Mouse (Mus musculus): ENCODE data around the gene Lyst.
A peak's percentile ranks its signal among the peaks of the same experiment; 100 is the strongest.
"Not testable (repeated sequence)": the region's sequence is repeated elsewhere in the genome, so short reads cannot be mapped to it uniquely, and the experiment has no call there.

The Lyst gene

DNA sequence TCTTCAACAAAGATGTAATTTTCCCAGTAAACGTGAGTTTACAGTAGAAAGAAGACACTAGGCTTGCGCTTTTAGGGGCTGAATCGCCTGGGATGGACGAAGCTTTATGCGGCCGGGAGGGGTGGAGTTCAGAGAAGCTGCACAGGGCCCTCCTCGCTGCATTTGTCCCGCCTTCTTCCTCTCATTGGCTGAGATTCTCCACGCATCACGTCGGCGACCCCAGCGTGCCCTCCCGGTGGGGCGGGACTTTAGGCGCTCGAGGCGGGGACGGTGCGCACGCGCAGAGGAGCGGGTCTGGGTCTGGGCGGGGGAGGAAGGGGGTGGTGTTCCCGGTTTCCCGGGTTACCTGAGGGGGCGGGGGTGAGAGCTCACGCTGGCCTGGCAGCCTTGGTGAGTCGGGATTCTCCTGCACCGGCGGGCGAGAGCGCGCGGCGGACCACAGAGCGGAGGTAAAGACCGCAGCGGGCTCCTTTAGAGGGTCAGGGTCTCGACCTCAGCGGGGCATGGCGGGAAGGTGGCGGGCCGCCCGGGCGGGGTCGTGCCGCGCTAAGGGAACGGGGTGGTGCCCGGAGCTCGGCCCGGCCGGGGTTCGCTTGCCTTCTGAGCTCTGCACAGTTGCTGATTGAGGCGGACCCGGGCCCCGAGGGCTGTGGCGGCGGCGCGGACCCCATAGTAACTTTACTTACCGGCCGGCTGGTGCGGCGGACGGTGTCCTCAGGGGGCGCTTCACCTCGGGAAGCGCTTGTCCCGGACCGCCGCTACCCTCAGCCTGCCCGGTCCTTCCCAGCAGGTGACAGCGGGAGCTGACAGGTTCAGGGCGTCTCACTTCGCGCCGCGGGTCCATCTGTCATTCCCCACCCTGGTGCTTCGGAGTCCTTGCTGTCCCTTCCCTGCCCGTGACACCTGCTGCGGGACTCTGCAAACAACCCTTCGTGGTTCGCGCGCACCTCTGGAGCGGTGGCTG is at the start of gene Lyst:
Lyst (plus strand) TSS at position 350 of the 964 bp plus-strand sequence.
- DNase-seq (ENCODE audit: low spot score in 2 of 2), result peak; percentile 96 to 98

DNA sequence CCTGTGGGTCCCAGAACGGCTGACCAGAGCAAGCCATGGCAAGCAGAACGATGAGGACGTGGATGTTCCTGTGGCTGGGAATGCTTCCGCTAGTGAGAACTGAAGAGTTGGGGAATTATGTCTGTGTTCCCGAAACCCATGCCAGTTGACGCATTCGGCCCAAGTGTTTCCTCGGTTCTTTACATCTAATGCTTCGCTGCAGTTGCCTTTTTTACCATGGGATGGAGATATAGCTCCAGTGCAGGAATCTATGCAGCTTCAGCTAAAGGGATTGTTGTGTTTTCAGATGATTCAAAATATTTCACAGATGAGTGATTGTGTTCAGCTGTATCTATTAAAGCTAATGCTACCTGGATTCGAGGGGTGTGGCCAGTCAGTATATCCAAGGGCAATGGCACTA is 47.1 kb upstream of the Lyst start:
- not testable (repeated sequence) for DNase-seq (ENCODE audit: low spot score in 2 of 2)

DNA sequence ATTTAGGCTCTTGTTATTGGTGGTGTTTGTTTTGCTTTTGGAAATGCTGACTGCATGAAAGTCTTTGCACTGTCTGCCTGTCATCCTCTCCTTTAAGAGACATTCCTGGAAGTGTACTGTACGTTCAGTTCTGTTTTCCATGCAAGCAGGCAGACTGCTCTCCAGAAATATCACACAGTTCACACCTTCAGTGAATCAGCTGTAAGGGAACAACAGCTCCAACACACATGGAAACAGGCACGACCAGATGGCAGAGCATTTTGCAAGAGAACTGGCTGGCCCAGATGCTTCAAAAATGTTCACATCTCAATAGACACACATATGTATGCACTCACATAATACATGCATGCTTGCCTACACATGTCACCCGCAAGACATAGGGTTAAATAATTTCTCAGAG is 43.4 kb upstream of the Lyst start:
- peak; percentile 58 to 72 for DNase-seq (ENCODE audit: low spot score in 2 of 2)

DNA sequence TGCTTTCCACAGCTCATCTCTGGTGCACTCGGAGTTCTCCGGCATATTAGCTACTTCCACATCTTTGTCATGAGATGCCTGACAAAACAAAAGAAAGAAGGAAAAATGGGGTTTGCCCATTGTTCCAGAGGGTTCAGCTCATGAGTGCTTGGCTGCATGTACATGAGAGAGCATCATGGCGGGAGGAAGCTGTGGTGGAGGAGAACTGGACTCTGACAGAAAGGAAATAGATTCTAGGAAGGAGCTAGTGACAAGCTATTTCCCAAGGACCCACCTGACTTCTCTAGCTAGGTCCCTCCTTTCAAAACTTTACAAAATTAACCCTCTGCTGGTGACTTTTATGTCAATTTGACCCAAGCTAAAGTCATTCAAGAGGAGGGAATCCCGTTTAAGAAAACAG is 42.3 kb upstream of the Lyst start:
- no peak for DNase-seq (ENCODE audit: low spot score in 2 of 2)

DNA sequence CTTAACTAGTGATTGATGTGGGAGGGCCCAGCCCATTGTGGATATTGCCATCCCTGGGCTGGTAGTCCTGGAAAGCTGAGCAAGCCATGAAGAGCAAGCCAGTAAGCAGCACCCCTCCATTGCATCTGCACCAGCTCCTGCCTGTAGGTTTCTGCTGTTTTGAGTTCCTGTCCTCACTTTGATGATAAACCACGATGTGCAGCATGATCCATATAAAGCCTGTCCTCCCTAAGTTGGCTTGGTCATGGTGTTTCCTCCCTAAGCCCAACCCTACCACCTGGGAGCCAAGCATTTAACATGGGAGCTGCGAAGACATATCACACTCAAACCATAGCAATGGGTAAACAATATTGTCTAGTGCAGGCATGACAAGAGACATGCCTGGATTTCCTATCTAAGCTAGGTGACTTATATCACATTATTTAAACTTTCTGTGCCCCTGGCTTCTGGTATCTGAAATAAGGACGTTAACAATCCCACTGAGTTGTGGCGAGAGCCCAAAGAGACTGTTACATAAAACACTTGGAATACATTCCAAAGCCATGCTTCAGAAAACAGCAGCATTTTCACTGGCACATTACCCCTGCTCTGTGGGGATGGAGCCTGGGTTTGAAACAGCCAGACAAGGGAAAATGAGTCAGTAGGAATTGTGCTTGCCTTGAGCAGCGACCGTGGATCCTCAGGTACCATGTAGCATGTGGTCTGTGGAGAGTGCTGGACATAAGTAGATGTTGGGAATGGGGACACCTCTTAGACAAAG is 41.6 kb upstream of the Lyst start:
- DNase-seq (ENCODE audit: low spot score in 2 of 2), result no peak

DNA sequence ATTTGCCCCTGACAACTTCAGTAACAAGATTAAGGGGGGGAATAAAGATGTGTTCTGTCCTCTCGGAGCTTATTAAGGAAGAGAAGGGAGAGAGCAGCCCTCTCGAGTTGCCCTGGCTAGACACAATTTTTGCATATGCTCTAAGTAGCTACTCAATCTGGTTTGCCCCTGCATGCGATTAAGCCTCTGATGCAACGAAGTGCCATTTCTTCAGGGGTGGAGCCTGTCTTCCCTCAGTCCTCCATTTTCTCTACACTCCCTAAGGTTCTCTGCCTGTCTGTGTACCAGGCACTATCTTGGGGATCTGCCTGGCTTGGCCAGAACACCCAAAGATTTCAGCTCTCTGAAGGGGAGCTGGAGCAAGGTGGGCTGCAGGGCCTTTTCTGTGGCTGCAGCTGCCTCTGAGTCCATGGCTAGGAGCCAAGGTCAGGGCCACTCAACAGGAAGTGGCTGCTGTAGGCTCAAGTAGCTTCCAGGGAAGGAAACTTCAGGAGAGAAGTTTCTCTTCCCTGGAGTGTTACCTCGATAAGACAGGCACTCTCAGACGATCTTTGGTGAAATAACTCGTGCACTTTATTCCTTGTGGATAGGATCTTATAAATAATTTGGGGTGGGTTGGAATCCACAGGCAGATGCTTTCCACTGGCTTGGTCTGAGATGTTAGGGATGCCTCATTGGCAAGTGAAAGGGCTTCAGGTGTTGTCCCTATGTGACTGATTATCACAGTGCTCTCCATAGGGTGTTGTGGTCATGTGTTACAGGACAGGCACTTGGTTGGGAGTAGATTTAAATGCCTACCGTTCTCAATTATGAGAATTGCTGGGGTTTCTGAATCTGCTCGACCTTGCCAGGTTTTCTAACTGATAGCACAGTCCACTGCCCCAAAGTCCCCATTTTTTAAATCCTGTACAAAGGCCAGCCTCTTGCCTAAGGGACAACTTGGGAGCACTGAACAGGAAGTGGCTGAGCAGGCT is 40.2 kb upstream of the Lyst start:
- DNase-seq (ENCODE audit: low spot score in 2 of 2), result no peak

DNA sequence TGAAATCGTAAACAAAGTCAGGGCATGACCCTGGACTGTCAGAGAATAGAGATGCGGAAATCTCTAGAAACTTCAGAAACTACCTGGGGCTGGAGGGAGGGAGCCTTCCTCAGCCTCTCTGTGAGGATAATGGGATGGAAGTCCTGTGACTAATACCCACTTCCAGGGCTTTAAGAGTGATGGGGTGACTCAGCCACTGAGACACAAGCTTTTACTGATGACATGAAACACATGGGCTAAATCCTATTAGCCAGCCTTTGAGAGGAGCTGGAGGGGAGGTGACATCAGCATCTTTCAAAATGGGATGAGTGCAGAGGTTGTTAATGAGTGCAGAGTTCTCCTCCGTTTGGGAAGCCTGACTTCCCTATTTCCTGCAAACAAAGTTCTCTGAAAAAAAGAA is 38.2 kb upstream of the Lyst start:
- no peak for DNase-seq (ENCODE audit: low spot score in 2 of 2)

DNA sequence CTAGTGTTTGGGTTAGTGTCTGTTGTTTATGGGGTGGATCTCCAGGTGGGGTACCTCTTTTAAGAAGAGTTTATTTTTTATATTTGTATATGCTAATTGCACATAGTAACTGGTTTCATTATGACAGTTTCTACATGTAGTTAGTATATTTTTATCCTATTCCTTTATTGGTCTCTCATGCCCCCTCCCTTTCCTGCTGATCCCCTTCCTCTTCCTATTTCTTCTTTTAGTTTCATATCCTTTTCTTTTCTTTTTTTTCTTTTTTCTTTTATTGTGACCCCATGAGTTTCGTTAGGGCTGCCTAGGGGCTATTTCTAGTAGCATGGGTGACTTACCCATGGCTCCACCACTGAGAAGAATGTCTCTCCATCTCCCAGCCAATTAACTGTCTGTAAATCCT is 36.5 kb upstream of the Lyst start:
- DNase-seq (ENCODE audit: low spot score in 2 of 2), result no peak

DNA sequence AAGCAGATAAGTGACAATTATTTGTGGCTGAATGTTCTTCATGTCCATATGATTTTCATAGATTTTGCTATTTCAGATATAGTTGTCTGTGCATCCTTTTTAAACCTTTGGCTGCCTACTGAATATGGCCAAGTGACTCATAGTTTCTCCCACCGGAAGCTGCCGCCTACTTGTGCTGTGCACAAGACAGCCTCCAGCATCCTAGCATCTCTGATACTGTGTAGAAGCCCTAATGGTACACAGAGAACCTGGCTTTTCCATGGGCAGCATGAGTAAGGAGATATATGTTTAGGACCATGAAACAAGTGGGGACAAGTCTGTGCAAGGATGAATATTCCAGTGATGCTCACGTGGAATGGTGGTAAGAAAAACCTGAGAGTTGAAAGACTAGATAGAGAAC is 35.0 kb upstream of the Lyst start:
- DNase-seq (ENCODE audit: low spot score in 2 of 2), result no peak

DNA sequence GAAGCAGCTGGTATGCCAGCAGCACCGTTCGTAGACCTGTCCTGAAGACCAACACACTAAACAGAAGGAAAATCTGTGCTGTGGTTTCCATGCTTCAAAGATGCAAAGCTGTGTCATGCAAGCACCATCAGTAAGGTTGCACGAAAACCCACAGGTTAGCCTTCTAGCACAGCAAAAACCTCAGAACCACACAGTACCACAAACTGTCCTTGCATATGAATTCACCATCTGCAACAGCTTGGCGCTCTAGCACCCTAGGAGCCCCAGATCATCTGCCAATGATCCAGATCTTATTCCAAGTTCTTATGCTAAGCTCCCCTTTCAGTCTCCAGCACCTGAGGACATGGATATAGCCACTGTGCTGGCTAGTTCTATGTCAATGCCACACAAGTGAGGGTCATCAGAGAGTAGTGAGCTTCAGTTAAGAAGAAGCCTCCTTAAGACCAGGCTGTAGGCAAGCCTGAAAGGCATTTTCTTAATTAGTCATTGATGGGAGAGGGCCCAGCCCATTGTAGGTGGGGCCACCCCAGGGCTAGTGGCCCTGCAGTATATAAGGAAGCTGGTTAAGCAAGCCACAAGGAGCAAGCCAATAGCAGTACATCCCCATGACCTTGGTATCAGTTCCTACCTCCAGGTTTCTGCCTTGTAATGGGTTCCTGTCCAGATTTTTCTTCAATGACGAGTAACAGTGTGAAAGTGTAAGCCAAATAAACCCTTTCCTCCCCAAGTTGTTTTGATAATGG is 33.0 kb upstream of the Lyst start:
- DNase-seq (ENCODE audit: low spot score in 2 of 2), result no peak

DNA sequence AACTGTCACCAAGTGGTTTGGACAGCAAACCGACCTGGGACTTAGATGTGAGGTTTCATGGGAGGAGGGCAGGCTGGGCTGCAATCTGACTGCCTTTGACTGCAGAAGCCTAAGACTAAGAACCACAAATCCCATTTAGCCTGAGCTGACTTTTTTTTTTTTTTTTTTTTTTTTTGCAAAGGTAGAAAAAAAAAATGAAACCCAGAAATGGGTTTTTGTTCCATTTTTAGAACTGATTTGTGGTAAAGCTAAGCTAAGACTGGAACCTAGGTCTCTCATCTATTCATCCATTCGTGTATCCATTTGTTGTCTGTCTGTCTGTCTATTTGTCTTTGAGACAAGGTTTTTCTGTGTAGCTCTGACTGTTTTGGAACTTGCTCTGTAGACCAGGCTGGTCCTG is 31.9 kb upstream of the Lyst start:
- DNase-seq (ENCODE audit: low spot score in 2 of 2), result no peak

DNA sequence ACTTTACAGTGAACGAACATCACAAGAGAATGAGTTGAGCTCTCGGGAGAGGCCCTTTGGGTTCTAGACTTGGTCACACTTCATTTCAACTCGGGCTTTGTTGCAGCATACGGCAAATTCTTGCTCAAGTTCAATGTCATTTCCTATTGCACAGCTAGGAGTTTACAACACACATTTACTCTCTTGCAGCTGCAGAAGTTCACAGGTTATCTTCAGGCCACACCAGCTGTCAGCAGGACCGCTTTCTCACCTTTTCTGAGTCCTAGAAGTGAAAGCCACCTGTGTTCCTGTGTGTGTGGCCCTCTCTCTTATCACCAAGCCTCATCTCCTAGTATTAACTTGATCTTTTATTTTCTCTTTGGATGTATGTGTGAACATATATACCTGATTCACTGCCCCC is 31.3 kb upstream of the Lyst start:
- no peak for DNase-seq (ENCODE audit: low spot score in 2 of 2)

DNA sequence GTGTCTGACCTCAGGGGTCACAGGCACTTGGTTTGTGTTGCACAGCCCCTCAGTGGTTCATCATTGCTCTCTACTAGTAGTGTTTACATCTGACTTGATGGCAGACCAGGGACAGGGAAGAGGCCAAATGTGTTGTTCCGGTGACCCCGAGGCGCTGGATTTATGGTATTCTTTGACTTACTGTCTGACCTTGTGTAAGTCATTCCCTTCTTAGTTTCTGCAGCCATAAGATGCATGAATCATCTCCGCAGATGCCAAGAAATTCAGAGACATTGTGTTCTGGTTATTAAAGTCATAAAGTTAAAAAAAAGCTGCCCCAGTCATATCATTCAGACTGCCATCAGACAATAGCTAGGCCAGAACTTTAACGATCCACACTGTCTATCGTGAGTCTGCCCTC is 27.6 kb upstream of the Lyst start:
- no peak for DNase-seq (ENCODE audit: low spot score in 2 of 2)

DNA sequence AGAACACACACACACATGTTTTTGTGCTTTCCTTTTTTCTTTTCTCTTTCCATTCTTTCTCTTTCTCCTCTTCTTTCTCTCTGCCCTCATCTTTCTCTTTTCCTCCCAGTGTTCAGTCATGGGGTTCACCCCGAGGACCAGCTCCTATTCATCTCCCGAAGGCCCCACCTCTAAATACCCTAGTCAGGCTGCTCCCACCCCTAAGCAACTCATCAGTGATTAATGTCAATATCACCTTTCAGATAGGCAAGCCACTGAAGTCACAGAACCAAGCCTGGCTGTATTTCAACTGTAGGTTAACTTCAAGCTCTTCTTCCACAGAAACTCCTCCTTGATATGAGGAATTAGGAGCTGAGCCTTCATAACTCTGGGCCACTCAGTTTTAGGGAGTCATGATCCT is 26.1 kb upstream of the Lyst start:
- no peak for DNase-seq (ENCODE audit: low spot score in 2 of 2)

DNA sequence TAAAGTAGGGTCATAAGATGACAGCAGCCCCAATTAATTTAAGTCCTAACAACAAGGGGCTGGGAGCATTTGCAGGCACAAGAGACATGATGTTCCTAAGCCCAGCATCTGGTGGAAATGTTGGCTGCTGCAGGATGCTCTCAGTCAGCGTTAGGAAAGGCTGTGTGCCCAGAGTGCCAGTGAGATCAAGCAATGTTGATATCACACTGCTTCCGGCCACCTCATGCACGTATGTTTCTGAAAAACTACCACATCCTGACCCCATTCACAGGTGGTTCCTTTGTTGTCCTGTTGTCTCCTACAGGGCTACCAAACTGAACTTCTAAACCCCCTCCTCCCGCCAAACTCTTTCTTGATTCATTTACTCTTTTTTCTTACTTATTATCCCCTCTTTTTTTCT is 25.7 kb upstream of the Lyst start:
- no peak for DNase-seq (ENCODE audit: low spot score in 2 of 2)

DNA sequence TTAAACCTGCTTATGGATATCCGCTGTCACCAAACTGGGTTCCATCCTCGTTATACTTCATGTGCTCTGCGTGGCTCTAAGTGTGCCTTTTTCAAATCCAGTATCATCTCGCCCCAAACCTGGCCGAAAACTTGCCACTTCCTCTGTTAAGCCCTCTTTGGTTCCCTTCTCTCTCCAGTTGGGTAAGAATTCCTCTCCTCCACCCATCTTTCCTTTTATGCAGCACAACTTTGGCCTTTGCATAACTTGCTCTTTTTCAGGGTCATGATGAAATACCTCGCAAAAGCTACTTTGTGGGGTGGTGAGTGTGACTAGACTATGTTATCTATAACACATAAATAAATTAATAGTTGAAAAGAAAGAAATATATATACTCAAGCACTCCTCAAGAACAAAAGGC is 22.6 kb upstream of the Lyst start:
- DNase-seq (ENCODE audit: low spot score in 2 of 2), result no peak

DNA sequence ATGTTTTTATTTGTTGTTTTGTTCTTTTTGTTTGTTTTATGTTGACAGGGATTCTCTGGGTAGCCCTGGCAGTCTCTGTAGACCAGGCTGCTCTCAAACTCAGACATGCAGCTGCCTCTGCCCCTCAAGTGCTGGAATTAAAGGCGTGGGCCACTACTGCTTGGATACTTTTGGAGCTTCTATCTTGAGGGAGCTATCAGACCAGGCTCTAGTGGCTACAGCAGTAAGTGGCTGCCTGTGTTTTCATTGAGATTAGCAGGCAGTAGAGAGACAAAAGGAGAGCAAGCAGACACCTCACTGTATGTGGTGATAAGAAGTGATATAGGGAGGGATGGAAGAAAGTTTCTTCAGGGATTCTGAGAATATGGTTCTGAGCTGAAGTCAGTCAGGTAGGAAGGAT is 21.4 kb upstream of the Lyst start:
- no peak for DNase-seq (ENCODE audit: low spot score in 2 of 2)

DNA sequence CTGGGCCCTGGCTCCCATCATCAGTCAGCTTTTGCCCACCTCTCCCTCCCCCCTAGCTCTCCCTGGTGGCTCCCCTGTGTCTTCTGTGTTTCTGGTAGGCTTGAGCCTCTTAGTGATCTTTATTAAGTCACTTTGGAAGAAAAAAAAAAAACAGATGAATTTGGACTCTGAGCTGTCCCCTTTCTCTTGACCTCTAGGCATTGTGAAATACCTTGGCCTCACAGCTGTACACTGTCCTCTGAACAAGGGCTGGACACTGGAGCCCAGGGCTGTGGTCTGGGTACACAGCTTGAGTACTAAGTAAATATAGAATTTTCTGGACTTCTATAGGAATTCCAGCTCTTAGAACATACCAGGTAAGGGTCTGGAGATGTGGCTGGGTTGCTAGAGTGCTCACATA is 20.6 kb upstream of the Lyst start:
- DNase-seq (ENCODE audit: low spot score in 2 of 2), result no peak

DNA sequence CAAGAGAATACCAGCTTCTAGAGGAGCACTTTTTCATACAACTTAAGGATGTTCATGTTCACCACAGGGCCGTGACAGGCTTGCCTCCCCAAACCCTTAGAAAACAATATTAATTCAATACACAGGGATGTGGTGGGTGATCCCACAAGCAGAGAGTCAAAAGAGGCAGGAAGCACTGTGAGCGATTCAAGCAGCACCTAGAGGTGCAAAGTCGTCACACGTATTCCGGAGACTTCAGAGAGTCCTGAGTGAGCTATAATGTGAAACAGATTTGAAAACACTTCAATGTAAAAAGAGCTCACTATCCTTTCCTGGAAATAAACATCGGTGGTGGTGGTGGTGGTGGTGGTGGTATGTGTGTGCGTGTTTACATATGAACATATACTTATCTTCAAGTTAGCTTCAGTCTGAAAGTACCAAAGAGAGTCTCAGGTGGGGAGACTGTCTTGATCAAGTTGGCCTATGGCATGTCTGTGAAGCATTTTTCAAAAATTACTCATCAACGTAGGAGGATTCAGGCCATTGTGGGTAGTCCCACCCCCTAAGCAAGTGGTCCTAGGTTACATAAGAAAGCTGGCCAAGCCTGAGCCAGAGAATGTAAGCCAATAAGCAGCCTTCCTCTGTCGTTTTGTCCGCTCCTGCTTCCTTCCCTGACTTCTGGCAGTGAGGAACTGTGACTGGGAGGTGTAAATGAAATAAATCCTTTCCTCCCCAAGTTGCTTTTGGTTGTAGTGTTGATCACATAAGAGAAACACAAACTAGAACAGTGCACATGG is 17.9 kb upstream of the Lyst start:
- no peak for DNase-seq (ENCODE audit: low spot score in 2 of 2)

DNA sequence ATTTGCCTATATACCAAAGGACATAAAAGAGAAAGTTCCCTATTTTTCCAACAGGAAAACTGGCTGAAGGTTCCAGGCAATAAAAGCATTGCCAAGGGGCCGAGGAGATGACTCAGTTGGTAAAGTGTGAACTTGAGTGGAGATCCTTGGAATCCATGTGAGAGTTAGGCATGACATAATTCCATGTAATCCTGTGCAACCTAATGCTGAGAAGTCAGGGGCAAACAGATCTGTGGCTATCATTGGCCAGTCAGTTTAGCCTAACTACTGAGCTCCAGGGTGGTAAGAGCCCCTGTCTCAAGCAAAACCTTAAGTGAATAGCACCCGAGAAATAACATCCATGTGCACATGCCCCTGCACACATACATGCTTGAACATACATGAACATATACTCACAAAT is 17.3 kb upstream of the Lyst start:
- no peak for DNase-seq (ENCODE audit: low spot score in 2 of 2)
